Mouse (Mus musculus) liver, embryonic 14.5 days (tissue): Measurements from ENCODE around the gene Obp2a. TPM values are rescaled to one million over a fixed set of nuclear protein-coding genes. Genes with fewer than 3 reads are reported as not detected.
"Not testable (repeated sequence)": the region's sequence is repeated elsewhere in the genome, so short reads cannot be mapped to it uniquely, and the experiment has no call there.

Experiments
- ATAC-seq: fragments of 200-750 bp; cut with Nextera tagmentation; 2 replicates; pipeline ENCODE4 v1.8.0; 2017; ENCODE audit warnings: moderate number of reproducible peaks, mild to moderate bottlenecking, moderate library complexity; ENCODE audit not compliant: insufficient read depth
- DNase-seq, 3 experiments: peaks; one replicate each; pipeline ENCODE4 v3.0.0-alpha.2; 2012 to 2013; ENCODE audit warnings: low read depth in 3 of 3, low spot score in 3 of 3
- H3K27ac ChIP-seq: fragments of 300-500 bp; sonication (generic); 2 replicates; pipeline ENCODE4 v1.5.1; 2014; ENCODE audit warnings: moderate library complexity, mild to moderate bottlenecking, control low read depth, inconsistent platforms
- H3K27me3 ChIP-seq: fragments of 300-500 bp; sonication (generic); 2 replicates; pipeline ENCODE4 v1.6.1; 2014; ENCODE audit warnings: mild to moderate bottlenecking, low read length, moderate library complexity; ENCODE audit not compliant: control insufficient read depth, insufficient read depth
- H3K36me3 ChIP-seq: fragments of 300-500 bp; sonication (generic); replicated peaks from 2 replicates; pipeline ENCODE4 v1.6.1; 2014; ENCODE audit warnings: low read depth; ENCODE audit not compliant: control insufficient read depth, insufficient read depth
- H3K4me1 ChIP-seq, 2 experiments: fragments of 200-500 bp in 1 of 2; fragments of 300-500 bp in 1 of 2; sonication (generic) in 1 of 2; replicated peaks; 2 replicates each; pipeline ENCODE4 v1.6.1; 2012 to 2014; ENCODE audit warnings: antibody characterized with exemption in 1 of 2, inconsistent platforms in 1 of 2, low read length in 1 of 2; ENCODE audit not compliant: control insufficient read depth in 2 of 2, insufficient read depth in 2 of 2
- H3K4me2 ChIP-seq: fragments of 300-500 bp; sonication (generic); 2 replicates; pipeline ENCODE4 v1.6.1; 2014; ENCODE audit warnings: low read depth, mild to moderate bottlenecking, control low read depth, moderate library complexity
- H3K4me3 ChIP-seq, 2 experiments: fragments of 200-500 bp in 1 of 2; fragments of 300-500 bp in 1 of 2; sonication (generic) in 1 of 2; 2 replicates each; pipeline ENCODE4 v1.5.1; 2012 to 2014; ENCODE audit warnings: low read depth in 2 of 2, low read length in 2 of 2, mild to moderate bottlenecking in 2 of 2, control low read depth in 1 of 2, inconsistent platforms in 1 of 2, moderate library complexity in 1 of 2; ENCODE audit not compliant: insufficient read depth in 1 of 2
- H3K9ac ChIP-seq: fragments of 300-500 bp; sonication (generic); replicated peaks from 2 replicates; pipeline ENCODE4 v1.6.1; 2014; ENCODE audit warnings: mild to moderate bottlenecking, control low read depth, moderate library complexity
- H3K9me3 ChIP-seq: fragments of 300-500 bp; sonication (generic); 2 replicates; pipeline ENCODE4 v1.6.1; 2016; ENCODE audit warnings: low read length, mixed read lengths; ENCODE audit not compliant: control insufficient read depth
- CTCF ChIP-seq: IDR thresholded peaks from 2 replicates; pipeline ENCODE4 v1.5.1; 2016; ENCODE audit warnings: antibody characterized with exemption, low read depth, control low read depth
- EP300 ChIP-seq: IDR thresholded peaks from 2 replicates; pipeline ENCODE4 v1.6.1; 2016; ENCODE audit warnings: antibody characterized with exemption, low read depth
- WGBS: fragments of 180-500 bp; shearing (Covaris S2); extraction: QIAGEN DNeasy Blood & Tissue Kit; methylation state at CpG from one replicate; pipeline ENCODE4 v1.1.7; 2014; ENCODE audit not compliant: insufficient replicate concordance; 5-methylcytosine and 5-hydroxymethylcytosine counted together
- polyA plus RNA-seq, 2 experiments: library from polyadenylated mRNA; depleted of rRNA in 1 of 2; stranded (reverse) in 1 of 2; unstranded in 1 of 2; fragments of >200 nt; fragmentation: Nextera tagmentation in 1 of 2; extraction: Ambion mirVana in 1 of 2; gene quantifications; 2 replicates each; pipeline versions ENCODE4 v1.2.1 to v1.2.3; 2012 to 2014

Obp2a gene
- polyA plus RNA-seq, 2 experiments = not detected

DNA sequence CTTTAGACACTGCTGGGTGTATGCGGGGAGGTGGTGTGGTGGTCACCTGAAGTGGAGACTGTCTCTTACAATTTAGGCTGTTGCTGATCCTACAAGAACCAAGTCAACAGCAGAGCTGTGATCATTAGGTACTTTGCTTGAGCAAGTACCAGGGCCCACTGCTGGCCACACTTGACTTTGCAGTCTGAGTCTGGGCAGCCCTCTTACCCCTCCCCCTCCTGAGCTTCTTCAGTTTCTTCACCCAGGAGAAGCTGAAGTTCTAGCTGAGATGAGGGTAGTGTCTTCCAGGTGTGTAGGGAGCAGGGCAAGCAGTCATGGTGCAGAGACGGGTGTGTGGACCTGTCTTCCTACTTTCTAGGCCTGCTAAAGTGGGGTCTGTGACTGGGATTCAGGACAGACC, 8.3 kb downstream of the Obp2a start:
- no peak for DNase-seq
- Histone ChIP-seq H3K4me1 (no peaks in the 10 kb centered on the region), H3K4me3 (no peak overlapping the region), H3K27me3 (no peaks in the 10 kb centered on the region), H3K9ac (no peak overlapping the region), H3K4me2 (no peak overlapping the region), H3K9me3 (no peaks in the 10 kb centered on the region), H3K27ac (no peak overlapping the region), H3K36me3 (no peaks in the 10 kb centered on the region)
- ATAC-seq = no peak
- TF ChIP-seq CTCF (peak; percentile 24; the same call in 1 of the 2 replicates), EP300 (no peak)
- WGBS = 37% methylated on average over 2 of the region's 2 CpGs

DNA sequence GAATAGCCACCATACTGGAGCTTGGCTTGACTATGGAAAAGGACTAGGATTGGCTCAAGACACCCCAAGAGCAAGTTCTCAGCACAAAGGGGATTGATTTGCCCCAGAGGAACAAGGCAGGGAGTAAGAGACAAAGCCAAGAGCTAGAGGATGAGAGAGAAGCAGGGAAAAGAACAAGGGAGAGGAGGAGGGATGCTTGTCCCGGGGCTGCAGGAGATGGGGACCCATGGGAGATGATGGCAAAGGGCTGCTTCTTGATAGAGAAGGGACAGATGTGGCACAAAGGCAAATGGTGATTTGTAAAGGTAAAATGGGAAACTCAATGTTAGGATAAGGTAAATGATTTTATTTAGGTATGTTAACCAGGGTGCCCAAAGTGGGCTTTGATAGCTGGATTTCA, 9.2 kb downstream of the Obp2a start:
- WGBS = 45% methylated on average over 1 of the region's 1 CpGs
- not testable (repeated sequence) for H3K9ac ChIP-seq, ATAC-seq, H3K27me3 ChIP-seq, H3K4me1 ChIP-seq, H3K36me3 ChIP-seq, H3K27ac ChIP-seq, H3K4me3 ChIP-seq, H3K9me3 ChIP-seq, DNase-seq, H3K4me2 ChIP-seq

DNA sequence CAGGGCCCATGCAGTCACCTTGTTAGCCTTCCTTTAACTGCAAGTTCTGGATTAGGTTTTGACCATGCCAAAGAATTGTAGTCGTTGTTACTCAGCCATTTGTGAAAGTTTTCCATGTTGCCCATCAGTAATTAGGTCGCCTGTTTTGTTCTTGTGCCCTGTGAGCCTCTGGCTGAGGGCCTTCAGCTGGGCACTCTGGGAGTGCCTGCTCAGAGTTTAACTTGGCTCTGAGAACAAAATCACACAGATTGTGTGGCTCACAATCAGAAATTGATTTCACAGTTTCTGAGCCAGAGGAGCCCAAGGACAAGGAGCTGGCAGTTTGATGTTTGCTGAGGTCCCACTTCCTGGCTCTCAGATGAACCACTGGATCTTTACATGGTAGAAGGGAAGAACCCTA, 9.9 kb downstream of the Obp2a start:
- not testable (repeated sequence) for H3K9me3 ChIP-seq, H3K27me3 ChIP-seq, H3K36me3 ChIP-seq, H3K4me3 ChIP-seq, H3K4me2 ChIP-seq, H3K27ac ChIP-seq, H3K9ac ChIP-seq, ATAC-seq, H3K4me1 ChIP-seq, DNase-seq
- WGBS = 53% methylated on average over 2 of the region's 2 CpGs

DNA sequence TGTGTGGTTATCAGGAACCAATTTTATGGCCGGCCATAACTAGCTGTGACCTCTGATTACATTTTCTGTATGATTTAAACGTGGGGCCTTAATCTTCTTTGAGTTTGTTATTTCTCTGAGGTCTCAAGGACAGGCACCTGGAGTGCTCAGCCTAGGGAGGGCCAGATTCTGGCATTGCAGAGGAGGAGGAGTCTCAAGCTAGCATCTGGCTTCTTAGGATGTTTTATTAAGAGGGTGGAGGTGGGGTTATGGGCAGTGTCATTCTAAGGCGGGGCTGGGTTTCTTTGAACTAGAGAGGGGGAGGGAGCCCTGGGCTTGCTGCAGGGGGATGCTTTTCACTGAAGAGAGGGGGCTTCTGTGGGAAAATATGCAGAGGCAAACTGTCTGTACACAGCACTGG, 11.8 kb downstream of the Obp2a start:
- not testable (repeated sequence) for ATAC-seq, H3K27ac ChIP-seq, H3K9ac ChIP-seq, H3K9me3 ChIP-seq, H3K4me3 ChIP-seq, H3K27me3 ChIP-seq, H3K4me1 ChIP-seq, H3K36me3 ChIP-seq, H3K4me2 ChIP-seq, DNase-seq
- WGBS = 28% methylated on average over 3 of the region's 3 CpGs

DNA sequence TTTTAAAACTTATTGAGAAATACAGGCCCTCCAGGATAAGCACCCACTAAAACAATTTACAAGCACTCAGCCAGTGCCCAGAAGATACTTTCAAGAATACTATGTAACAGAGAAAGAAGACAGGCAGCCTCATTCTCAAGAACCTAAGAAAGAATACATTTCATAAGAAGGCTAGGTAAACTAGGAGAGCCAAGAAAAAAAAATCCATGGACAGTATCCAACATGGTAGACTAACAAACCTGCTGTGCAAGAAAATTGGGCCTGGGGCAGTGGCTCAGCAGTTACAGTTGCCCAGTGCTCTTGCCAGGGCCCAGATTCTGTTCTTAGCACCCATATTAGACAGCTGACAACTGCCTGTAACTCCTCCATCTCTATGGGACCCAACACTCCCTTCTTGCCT, 17.4 kb downstream of the Obp2a start:
- TF ChIP-seq CTCF (no peak), EP300 (no peak)
- no peak for ATAC-seq

More for the DNA sequence above, 17.4 kb downstream of the Obp2a start:
- Histone ChIP-seq H3K4me2 (no peak overlapping the region), H3K9ac (no peak overlapping the region), H3K4me1 (no peaks in the 10 kb centered on the region), H3K4me3 (no peak overlapping the region), H3K27me3 (no peaks in the 10 kb centered on the region), H3K36me3 (no peaks in the 10 kb centered on the region), H3K9me3 (no peaks in the 10 kb centered on the region), H3K27ac (no peak overlapping the region)
- DNase-seq = no peak
